ENCODE assay signal across 8 mouse cellular contexts in genomic region chr5:124186465-124186854, GRCm38 (mm10).
DNase-seq lines count a peak whose midpoint lies in the region; ATAC-seq and TF ChIP-seq lines count a peak whose summit lies in the region.

No protein-coding gene starts in this region.

- H3K27me3 ChIP-seq in heart, embryonic 11.5 days (ENCODE audit: control insufficient read depth, insufficient read depth, low read length): no peaks in the 10 kb centered on the region; the same call in 1 of the 2 replicates
- no peaks in the 10 kb centered on the region for H3K27me3 ChIP-seq in forebrain, embryonic 16.5 days (replicated peaks; ENCODE audit: control insufficient read depth, insufficient read depth, low read length)

- H3K4me3 ChIP-seq in heart, embryonic 11.5 days (ENCODE audit: low read depth, low read length): no peak overlapping the region
- peak overlapping the region; percentile 38 for H3K4me3 ChIP-seq in forebrain, embryonic 16.5 days (replicated peaks; ENCODE audit: low read length)

- no peak for DNase-seq in heart, adult 8-10 months (ENCODE audit: low spot score)
- DNase-seq in brain, embryonic 14.5 days (ENCODE audit: low read depth): peak; percentile 74
- DNase-seq in left cerebral cortex, postnatal 25 days (ENCODE audit: low spot score in 2 of 2): peak; percentile 64 to 74
- DNase-seq in right cerebral cortex, postnatal 4 days: peak; percentile 55
- DNase-seq in urinary bladder, postnatal 10 days (ENCODE audit: low spot score): no peak
- DNase-seq in natural killer cell, adult 2 months (ENCODE audit: low spot score in 2 of 2): no peak

- peak overlapping the region; percentile 53 for H3K4me2 ChIP-seq in heart, embryonic 11.5 days
- peak overlapping the region; percentile 55 for H3K4me2 ChIP-seq in forebrain, embryonic 16.5 days (ENCODE audit: low read length)

- H3K36me3 ChIP-seq in heart, embryonic 11.5 days (ENCODE audit: control insufficient read depth, insufficient read depth, low read length): no peaks in the 10 kb centered on the region
- H3K36me3 ChIP-seq in forebrain, embryonic 16.5 days (ENCODE audit: control insufficient read depth, insufficient read depth): no peaks in the 10 kb centered on the region

- peak; percentile 34; the same call in 1 of the 2 replicates for TF ChIP-seq CTCF in brain, embryonic 14.5 days (IDR thresholded peaks at IDR 0.05; ENCODE audit: borderline replicate concordance, extremely low read depth, insufficient read depth, insufficient read length)

- H3K9ac ChIP-seq in heart, embryonic 11.5 days (ENCODE audit: low read depth, low read length): peak overlapping the region; percentile 61
- peak overlapping the region; percentile 37 for H3K9ac ChIP-seq in forebrain, embryonic 16.5 days (replicated peaks; ENCODE audit: low read depth, low read length)

- no peaks in the 10 kb centered on the region for H3K9me3 ChIP-seq in heart, embryonic 11.5 days (replicated peaks; ENCODE audit: control insufficient read depth, low read length)
- H3K9me3 ChIP-seq in forebrain, embryonic 16.5 days (ENCODE audit: control insufficient read depth, low read length): no peaks in the 10 kb centered on the region

- TF ChIP-seq POLR2A in brain, embryonic 14.5 days (IDR thresholded peaks at IDR 0.05; ENCODE audit: borderline replicate concordance, extremely low read depth, insufficient read depth, insufficient read length, poor library complexity, severe bottlenecking): no peak

- peak overlapping the region; percentile 89 for H3K27ac ChIP-seq in heart, embryonic 11.5 days (ENCODE audit: low read depth, low read length)
- peak overlapping the region; percentile 92 for H3K27ac ChIP-seq in forebrain, embryonic 16.5 days (ENCODE audit: low read length)

- intact Hi-C loops in left cerebral cortex, postnatal 25 days (cut with DNase I): loop anchor here (2.0 kb wide), 2 partner anchors 14 to 62 kb away; partner anchors contain the start of gene Pitpnm2

- 64% methylated on average over 10 of the region's 10 CpGs for WGBS in heart, embryonic 11.5 days (ENCODE audit: insufficient replicate concordance)
- WGBS in forebrain, embryonic 16.5 days: 24% methylated on average over 10 of the region's 10 CpGs

- H3K4me1 ChIP-seq in heart, embryonic 11.5 days (ENCODE audit: control insufficient read depth, insufficient read depth, low read length): peaks cover 66% of the 10 kb centered on the region
- peaks cover 53% of the 10 kb centered on the region for H3K4me1 ChIP-seq in forebrain, embryonic 16.5 days (replicated peaks; ENCODE audit: control insufficient read depth, insufficient read depth, low read length)

- no peak for ATAC-seq in heart, embryonic 11.5 days (replicated peaks; ENCODE audit: insufficient number of reproducible peaks, low FRiP score, low TSS enrichment)
- ATAC-seq in forebrain, embryonic 16.5 days: peak; percentile 26

Comparison
In these comparisons a context has a peak if more than half of its experiments do, and no peak if none do; other contexts are left out.
1. DNase-seq: peak in brain, embryonic 14.5 days (single experiment), left cerebral cortex, postnatal 25 days (2 of 2) and right cerebral cortex, postnatal 4 days (single experiment); none in heart, adult 8-10 months (single experiment), urinary bladder, postnatal 10 days (single experiment) and natural killer cell, adult 2 months (0 of 2).